Mouse (Mus musculus) heart, postnatal 0 days (tissue): ENCODE data around the gene Olfr574.

Experiments used
- CTCF ChIP-seq: IDR thresholded peaks from 2 replicates; pipeline ENCODE4 v1.5.1; 2016; ENCODE audit warnings: antibody characterized with exemption, control low read depth, low read depth
- EP300 ChIP-seq: IDR thresholded peaks from 2 replicates; pipeline ENCODE4 v1.6.1; 2016; ENCODE audit warnings: antibody characterized with exemption, low read depth

DNA sequence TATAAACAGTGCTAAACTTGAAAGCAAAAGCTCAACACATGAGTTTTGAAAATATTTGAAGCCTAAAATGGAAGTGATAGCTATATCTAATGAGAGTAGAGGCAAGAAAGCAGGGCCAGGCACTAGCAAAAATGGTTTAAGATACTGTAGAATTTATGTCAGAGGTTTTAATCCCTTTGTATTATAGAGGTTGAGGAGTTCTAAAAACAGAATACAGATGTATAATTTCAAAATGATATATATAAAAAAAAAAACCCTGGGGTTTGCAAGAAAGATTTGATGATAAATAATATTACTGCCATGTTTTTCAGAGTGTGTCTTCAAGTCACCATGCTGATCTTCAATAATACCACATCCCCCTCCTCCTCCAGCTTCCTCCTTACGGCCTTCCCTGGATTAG lies at the start of gene Olfr574:
- TF ChIP-seq CTCF (no peak), EP300 (no peak)
